13 mouse cellular contexts compared by ENCODE assay signal in genomic region chr7:77303935-77304334, GRCm38 (mm10).
DNase-seq lines count a peak whose midpoint lies in the region; ATAC-seq lines count a peak whose summit lies in the region.
"Had no signal": no experiment of that assay in that cellular context is flagged by ENCODE, and none has a peak within 500 bp of the region (broad histone marks: within the 10 kb centered on the region; RNA-seq: fewer than 3 reads in every experiment).

No protein-coding gene starts in this region.

- ATAC-seq in heart, embryonic 15.5 days (replicated peaks; ENCODE audit: insufficient number of reproducible peaks, insufficient read depth, low FRiP score, low read depth): no peak
- no peak for ATAC-seq in hindbrain, embryonic 13.5 days (ENCODE audit: low FRiP score)
- ATAC-seq: activated CD4-positive, CD25-positive, alpha-beta regulatory T cell, adult 4 months; liver, embryonic 12.5 days had no signal

- WGBS in heart, embryonic 15.5 days: 13% methylated on average over 5 of the region's 11 CpGs
- WGBS in embryonic facial prominence, embryonic 10.5 days: 8% methylated on average over 11 of the region's 11 CpGs
- WGBS in hindbrain, embryonic 13.5 days: 13% methylated on average over 5 of the region's 11 CpGs

- H3K4me1 ChIP-seq in heart, embryonic 15.5 days (replicated peaks): peaks cover 4% of the 10 kb centered on the region; the same call in 1 of the 2 replicates
- peaks cover 12% of the 10 kb centered on the region for H3K4me1 ChIP-seq in embryonic facial prominence, embryonic 10.5 days
- H3K4me1 ChIP-seq in hindbrain, embryonic 13.5 days (replicated peaks): peaks cover 18% of the 10 kb centered on the region
- H3K4me1 ChIP-seq: liver, embryonic 12.5 days had no signal

- H3K27ac ChIP-seq in heart, embryonic 15.5 days: no peak overlapping the region
- H3K27ac ChIP-seq in embryonic facial prominence, embryonic 10.5 days (replicated peaks): no peak overlapping the region
- H3K27ac ChIP-seq in hindbrain, embryonic 13.5 days: no peak overlapping the region
- H3K27ac ChIP-seq: liver, embryonic 12.5 days had no signal

- H3K27me3 ChIP-seq in heart, embryonic 15.5 days: no peaks in the 10 kb centered on the region
- no peaks in the 10 kb centered on the region for H3K27me3 ChIP-seq in embryonic facial prominence, embryonic 10.5 days (replicated peaks; ENCODE audit: low read depth, poor library complexity, severe bottlenecking)
- no peaks in the 10 kb centered on the region for H3K27me3 ChIP-seq in hindbrain, embryonic 13.5 days
- H3K27me3 ChIP-seq: liver, embryonic 12.5 days had no signal

- no peaks in the 10 kb centered on the region for H3K9me3 ChIP-seq in heart, embryonic 15.5 days (replicated peaks)
- no peaks in the 10 kb centered on the region for H3K9me3 ChIP-seq in embryonic facial prominence, embryonic 10.5 days
- H3K9me3 ChIP-seq in hindbrain, embryonic 13.5 days: no peaks in the 10 kb centered on the region
- H3K9me3 ChIP-seq: liver, embryonic 12.5 days had no signal

- H3K4me2 ChIP-seq in heart, embryonic 15.5 days: peak overlapping the region; percentile 21
- peak overlapping the region; percentile 44 for H3K4me2 ChIP-seq in hindbrain, embryonic 13.5 days
- H3K4me2 ChIP-seq: liver, embryonic 12.5 days had no signal

- no peaks in the 10 kb centered on the region for H3K36me3 ChIP-seq in heart, embryonic 15.5 days
- H3K36me3 ChIP-seq in embryonic facial prominence, embryonic 10.5 days (replicated peaks): no peaks in the 10 kb centered on the region
- H3K36me3 ChIP-seq in hindbrain, embryonic 13.5 days: no peaks in the 10 kb centered on the region
- H3K36me3 ChIP-seq: liver, embryonic 12.5 days had no signal

- no peak for DNase-seq in heart, adult 11 months
- DNase-seq in ES-CJ7 (ENCODE audit: low read depth, low spot score): peak; percentile 74
- DNase-seq in embryonic facial prominence, embryonic 10.5 days (ENCODE audit: low spot score): peak; percentile 19
- no peak for DNase-seq in B cell, adult 2 months
- DNase-seq in spleen, adult 12 weeks (ENCODE audit: low spot score): no peak
- no peak for DNase-seq in ovary, adult 18-20 months (ENCODE audit: low spot score)
- DNase-seq: cerebellum, adult 11 months; right cerebral cortex, postnatal 4 days; thymus, adult 2 months had no signal

- H3K4me3 ChIP-seq in heart, embryonic 15.5 days: peak overlapping the region; percentile 34
- peak overlapping the region; percentile 33 for H3K4me3 ChIP-seq in embryonic facial prominence, embryonic 10.5 days
- H3K4me3 ChIP-seq in hindbrain, embryonic 13.5 days: no peak overlapping the region
- H3K4me3 ChIP-seq: liver, embryonic 12.5 days had no signal

- H3K9ac ChIP-seq in heart, embryonic 15.5 days: no peak overlapping the region
- H3K9ac ChIP-seq in hindbrain, embryonic 13.5 days: no peak overlapping the region
- H3K9ac ChIP-seq: liver, embryonic 12.5 days had no signal

Comparison
In these comparisons a context has a peak if more than half of its experiments do, and no peak if none do; other contexts are left out.
1. DNase-seq: peak in ES-CJ7 (single experiment) and embryonic facial prominence, embryonic 10.5 days (single experiment); none in heart, adult 11 months (single experiment), B cell, adult 2 months (0 of 2), spleen, adult 12 weeks (single experiment) and ovary, adult 18-20 months (single experiment).